10 mouse cellular contexts compared by ENCODE assay signal in the genomic region with DNA sequence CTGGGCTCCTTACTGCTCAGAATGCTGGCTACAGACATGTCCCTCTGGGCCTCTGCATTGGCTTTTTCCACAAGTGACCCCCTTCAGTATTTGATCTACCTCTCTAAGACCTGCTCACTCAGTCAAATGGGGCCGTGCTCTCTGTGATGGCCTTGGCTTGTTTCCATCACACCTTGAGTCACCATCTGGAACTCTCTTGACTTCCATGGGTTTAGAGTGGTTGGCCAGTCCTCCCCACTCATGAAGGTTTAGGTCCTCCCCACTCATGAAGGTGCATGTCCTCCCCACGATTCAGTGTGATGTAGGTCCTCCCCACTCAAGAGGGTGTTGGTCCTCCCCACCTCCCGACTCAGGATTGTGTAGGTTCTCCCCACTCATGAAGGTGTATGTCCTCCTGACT. TPM values are rescaled to one million over a fixed set of nuclear protein-coding genes. Genes with fewer than 3 reads are reported as not detected.
A peak's percentile ranks its signal among the peaks of the same experiment; 100 is the strongest.
DNase-seq lines count a peak whose midpoint lies in the region; ATAC-seq and TF ChIP-seq lines count a peak whose summit lies in the region.
"Had no signal": no experiment of that assay in that cellular context is flagged by ENCODE, and none has a peak within 500 bp of the region (broad histone marks: within the 10 kb centered on the region; RNA-seq: fewer than 3 reads in every experiment).

No protein-coding gene starts in this region.

- H3K36me3 ChIP-seq in heart, embryonic 16.5 days (ENCODE audit: control insufficient read depth, insufficient read depth) = peaks cover 17% of the 10 kb centered on the region
- peaks cover 49% of the 10 kb centered on the region for H3K36me3 ChIP-seq in limb, embryonic 10.5 days
- no peaks in the 10 kb centered on the region for H3K36me3 ChIP-seq in midbrain, embryonic 15.5 days (replicated peaks)

- H3K9ac ChIP-seq in heart, embryonic 16.5 days (ENCODE audit: low read length) = no peak overlapping the region
- H3K9ac ChIP-seq in midbrain, embryonic 15.5 days = no peak overlapping the region
- H3K9ac ChIP-seq: liver, postnatal 0 days had no signal

- H3K4me1 ChIP-seq in heart, embryonic 16.5 days (ENCODE audit: control insufficient read depth, insufficient read depth, low read length) = peaks cover 23% of the 10 kb centered on the region
- peaks cover 4% of the 10 kb centered on the region for H3K4me1 ChIP-seq in cortical plate, adult 2 months (ENCODE audit: control insufficient read depth, insufficient read depth, low read length)
- peaks cover 59% of the 10 kb centered on the region for H3K4me1 ChIP-seq in limb, embryonic 10.5 days
- H3K4me1 ChIP-seq in olfactory bulb, adult 2 months (ENCODE audit: control insufficient read depth, insufficient read depth, low read length) = peaks cover 62% of the 10 kb centered on the region
- no peaks in the 10 kb centered on the region; the same call in 1 of the 2 replicates for H3K4me1 ChIP-seq in midbrain, embryonic 15.5 days

- WGBS in heart, embryonic 16.5 days = 71% methylated on average over 3 of the region's 3 CpGs
- WGBS in limb, embryonic 10.5 days = 91% methylated on average over 3 of the region's 3 CpGs
- WGBS in olfactory bulb, adult 2 months = 76% methylated on average over 3 of the region's 3 CpGs
- WGBS in midbrain, embryonic 15.5 days = 88% methylated on average over 3 of the region's 3 CpGs

- no peaks in the 10 kb centered on the region for H3K9me3 ChIP-seq in heart, embryonic 16.5 days (replicated peaks; ENCODE audit: control insufficient read depth, low read length)
- no peaks in the 10 kb centered on the region for H3K9me3 ChIP-seq in limb, embryonic 10.5 days (replicated peaks)
- H3K9me3 ChIP-seq in midbrain, embryonic 15.5 days = no peaks in the 10 kb centered on the region

- no peak for ATAC-seq in heart, embryonic 16.5 days (replicated peaks; ENCODE audit: extremely low read depth, insufficient read depth, low FRiP score)
- no peak for ATAC-seq in midbrain, embryonic 15.5 days (replicated peaks)
- ATAC-seq: liver, postnatal 0 days had no signal

- DNase-seq in heart, adult 18-20 months = no peak
- no peak for DNase-seq in limb, embryonic 10.5 days (ENCODE audit: low spot score)
- no peak for DNase-seq in layer of hippocampus, adult 9-11 months
- no peak for DNase-seq in adipocyte (ENCODE audit: low spot score)
- DNase-seq: kidney, adult 18-20 months; liver, postnatal 0 days had no signal

- TF ChIP-seq POLR2A in cortical plate, adult 2 months (IDR thresholded peaks at IDR 0.05; ENCODE audit: extremely low read depth, insufficient read depth, low read length) = no peak
- TF ChIP-seq POLR2A in olfactory bulb, adult 2 months (IDR thresholded peaks at IDR 0.05; ENCODE audit: insufficient read depth, low read depth, low read length) = no peak

- no peaks in the 10 kb centered on the region for H3K27me3 ChIP-seq in heart, embryonic 16.5 days (ENCODE audit: control insufficient read depth, insufficient read depth, low read length)
- H3K27me3 ChIP-seq in limb, embryonic 10.5 days (ENCODE audit: low read depth, poor library complexity, severe bottlenecking) = peaks cover 24% of the 10 kb centered on the region
- H3K27me3 ChIP-seq in midbrain, embryonic 15.5 days (replicated peaks) = no peaks in the 10 kb centered on the region

- TF ChIP-seq CTCF in cortical plate, adult 2 months (IDR thresholded peaks at IDR 0.05; ENCODE audit: extremely low read depth, insufficient read depth, low read length) = no peak
- no peak for TF ChIP-seq CTCF in olfactory bulb, adult 2 months (IDR thresholded peaks at IDR 0.05; ENCODE audit: insufficient read depth, low read depth, low read length)

- H3K27ac ChIP-seq in heart, embryonic 16.5 days (ENCODE audit: low read length) = peak overlapping the region; percentile 13
- H3K27ac ChIP-seq in cortical plate, adult 2 months (ENCODE audit: insufficient read depth, low read length) = peak overlapping the region; percentile 43
- peak overlapping the region; percentile 36; the same call in 1 of the 2 replicates for H3K27ac ChIP-seq in limb, embryonic 10.5 days
- H3K27ac ChIP-seq in olfactory bulb, adult 2 months (ENCODE audit: insufficient read depth, low read depth, low read length) = peak overlapping the region; percentile 29
- H3K27ac ChIP-seq in midbrain, embryonic 15.5 days = no peak overlapping the region

- H3K4me3 ChIP-seq in heart, embryonic 16.5 days (ENCODE audit: low read length) = no peak overlapping the region
- H3K4me3 ChIP-seq in cortical plate, adult 2 months (ENCODE audit: insufficient read depth, low read length) = no peak overlapping the region
- H3K4me3 ChIP-seq in limb, embryonic 10.5 days = no peak overlapping the region
- H3K4me3 ChIP-seq in olfactory bulb, adult 2 months (ENCODE audit: insufficient read depth, low read depth, low read length) = no peak overlapping the region
- no peak overlapping the region for H3K4me3 ChIP-seq in midbrain, embryonic 15.5 days

- H3K4me2 ChIP-seq in heart, embryonic 16.5 days (ENCODE audit: low read depth, low read length) = no peak overlapping the region
- no peak overlapping the region for H3K4me2 ChIP-seq in midbrain, embryonic 15.5 days

RNA-seq across cellular contexts. Expression of gene Grasp, which starts 9.2 kb away (rescaled TPM):
- polyA plus RNA-seq in heart, embryonic 16.5 days (2015; fragmentation: Nextera tagmentation; extraction: Ambion mirVana) = 3.1 and 3.4 TPM in 2 replicates
- 1 to 10 TPM; 8.7 to 9.7 TPM for total RNA-seq in heart, adult 18-20 months (2021)
- polyA plus RNA-seq in cortical plate, adult 2 months (2012; rRNA removed) = 39.7 and 41.0 TPM in 2 replicates
- 5.4 and 6.9 TPM in 2 replicates for polyA plus RNA-seq in limb, embryonic 10.5 days (2016; fragmentation: Nextera tagmentation; extraction: Ambion mirVana)
- polyA plus RNA-seq in olfactory bulb, adult 2 months (2012; ENCODE audit: insufficient read depth, insufficient read length, low replicate concordance, missing spikeins) = not detected in 2 replicates
- 1.3 and 1.9 TPM in 2 replicates for polyA plus RNA-seq in midbrain, embryonic 15.5 days (2015; fragmentation: Nextera tagmentation; extraction: Ambion mirVana)

RNA-seq across cellular contexts. Expression of gene Nr4a1, which starts 20.9 kb away (rescaled TPM):
- polyA plus RNA-seq in heart, embryonic 16.5 days (2015; fragmentation: Nextera tagmentation; extraction: Ambion mirVana) = 12.6 and 13.5 TPM in 2 replicates
- 10 to 100 TPM in 1 of 2 experiments, 1 to 10 TPM in 1; 7.7 to 10.5 TPM for total RNA-seq in heart, adult 18-20 months (2021)
- 76.6 and 103 TPM in 2 replicates for polyA plus RNA-seq in cortical plate, adult 2 months (2012; rRNA removed)
- polyA plus RNA-seq in limb, embryonic 10.5 days (2016; fragmentation: Nextera tagmentation; extraction: Ambion mirVana) = 4.1 and 7.1 TPM in 2 replicates
- not detected in 2 replicates for polyA plus RNA-seq in olfactory bulb, adult 2 months (2012; ENCODE audit: insufficient read depth, insufficient read length, low replicate concordance, missing spikeins)
- polyA plus RNA-seq in midbrain, embryonic 15.5 days (2015; fragmentation: Nextera tagmentation; extraction: Ambion mirVana) = 4.2 and 4.9 TPM in 2 replicates

RNA-seq across cellular contexts. Expression of gene Atg101, which starts 50.9 kb away (rescaled TPM):
- 64.5 and 68.9 TPM in 2 replicates for polyA plus RNA-seq in heart, embryonic 16.5 days (2015; fragmentation: Nextera tagmentation; extraction: Ambion mirVana)
- total RNA-seq in heart, adult 18-20 months (2021) = 10 to 100 TPM; 20.0 to 21.3 TPM
- polyA plus RNA-seq in cortical plate, adult 2 months (2012; rRNA removed) = 55.3 and 56.0 TPM in 2 replicates
- polyA plus RNA-seq in limb, embryonic 10.5 days (2016; fragmentation: Nextera tagmentation; extraction: Ambion mirVana) = 92.3 and 97.5 TPM in 2 replicates
- polyA plus RNA-seq in olfactory bulb, adult 2 months (2012; ENCODE audit: insufficient read depth, insufficient read length, low replicate concordance, missing spikeins) = not detected in 2 replicates
- 83.9 and 84.3 TPM in 2 replicates for polyA plus RNA-seq in midbrain, embryonic 15.5 days (2015; fragmentation: Nextera tagmentation; extraction: Ambion mirVana)

RNA-seq across cellular contexts. Expression of gene Acvr1b, which starts 59.3 kb away (rescaled TPM):
- 7.1 and 8.0 TPM in 2 replicates for polyA plus RNA-seq in heart, embryonic 16.5 days (2015; fragmentation: Nextera tagmentation; extraction: Ambion mirVana)
- total RNA-seq in heart, adult 18-20 months (2021) = 10 to 100 TPM in 1 of 2 experiments, 1 to 10 TPM in 1; 9.8 to 10.3 TPM
- 70.5 and 73.9 TPM in 2 replicates for polyA plus RNA-seq in cortical plate, adult 2 months (2012; rRNA removed)
- 5.0 and 5.7 TPM in 2 replicates for polyA plus RNA-seq in limb, embryonic 10.5 days (2016; fragmentation: Nextera tagmentation; extraction: Ambion mirVana)
- not detected in 2 replicates for polyA plus RNA-seq in olfactory bulb, adult 2 months (2012; ENCODE audit: insufficient read depth, insufficient read length, low replicate concordance, missing spikeins)
- polyA plus RNA-seq in midbrain, embryonic 15.5 days (2015; fragmentation: Nextera tagmentation; extraction: Ambion mirVana) = 23.3 and 24.9 TPM in 2 replicates

RNA-seq across cellular contexts. Expression of gene 6030408B16Rik, which starts 59.8 kb away (rescaled TPM):
- 2.8 and 7.1 TPM in 2 replicates for polyA plus RNA-seq in heart, embryonic 16.5 days (2015; fragmentation: Nextera tagmentation; extraction: Ambion mirVana)
- total RNA-seq in heart, adult 18-20 months (2021) = 1 to 10 TPM in 1 of 2 experiments, under 1 TPM in 1; 0.69 to 1.1 TPM
- 0.13 and 0.23 TPM in 2 replicates for polyA plus RNA-seq in cortical plate, adult 2 months (2012; rRNA removed)
- 1.8 and 4.1 TPM in 2 replicates for polyA plus RNA-seq in limb, embryonic 10.5 days (2016; fragmentation: Nextera tagmentation; extraction: Ambion mirVana)
- not detected in 2 replicates for polyA plus RNA-seq in olfactory bulb, adult 2 months (2012; ENCODE audit: insufficient read depth, insufficient read length, low replicate concordance, missing spikeins)
- polyA plus RNA-seq in midbrain, embryonic 15.5 days (2015; fragmentation: Nextera tagmentation; extraction: Ambion mirVana) = 0.28 and 0.45 TPM in 2 replicates

Comparison
In these comparisons a context has a peak if more than half of its experiments do, and no peak if none do; other contexts are left out.
1. RNA of gene Atg101, which starts 50.9 kb away (polyA plus RNA-seq): 92.3 to 97.5 TPM in limb, embryonic 10.5 days, 83.9 to 84.3 TPM in midbrain, embryonic 15.5 days, 64.5 to 68.9 TPM in heart, embryonic 16.5 days and 55.3 to 56.0 TPM in cortical plate, adult 2 months; not detected in olfactory bulb, adult 2 months; every median in the first group is over 10 times any median in the second.